Mouse (Mus musculus): ENCODE data around the gene Cel. TPM values are rescaled to one million over a fixed set of nuclear protein-coding genes. Genes with fewer than 3 reads are reported as not detected.

The Cel gene
- polyA plus RNA-seq, 2 experiments = 0.06 TPM; not detected in 1

- Histone ChIP-seq H3K27ac (replicated peaks; ENCODE audit: low read depth, low read length) (no peak overlapping the region), H3K4me3 (replicated peaks; ENCODE audit: low read length) (no peak overlapping the region), H3K4me2 (replicated peaks; ENCODE audit: low read depth, low read length, severe bottlenecking) (no peak overlapping the region), H3K36me3 (ENCODE audit: control insufficient read depth, insufficient read depth, low read length) (no peaks in the 10 kb centered on the region), H3K9me3 (ENCODE audit: control insufficient read depth, low read length) (no peaks in the 10 kb centered on the region), H3K4me1 (ENCODE audit: control insufficient read depth, insufficient read depth, low read length) (no peaks in the 10 kb centered on the region), H3K9ac (ENCODE audit: low read depth, low read length, severe bottlenecking) (no peak overlapping the region), H3K27me3 (ENCODE audit: control insufficient read depth, insufficient read depth, low read length) (no peaks in the 10 kb centered on the region)
- WGBS = 82% methylated on average over 7 of the region's 7 CpGs
- ATAC-seq (ENCODE audit: low FRiP score, low read depth) (no peak), DNase-seq (ENCODE audit: low spot score) (no peak)
- no peak for TF ChIP-seq POLR2A (IDR thresholded peaks at IDR 0.05; ENCODE audit: borderline replicate concordance, extremely low read depth, insufficient read depth, insufficient read length)
These were observed 32.8 kb upstream of the Cel start for GRCm38 (mm10) chr2:28596021-28596420.

- Histone ChIP-seq H3K27ac (replicated peaks; ENCODE audit: low read depth, low read length) (no peak overlapping the region), H3K27me3 (ENCODE audit: control insufficient read depth, insufficient read depth, low read length) (no peaks in the 10 kb centered on the region), H3K4me3 (replicated peaks; ENCODE audit: low read length) (no peak overlapping the region), H3K4me2 (replicated peaks; ENCODE audit: low read depth, low read length, severe bottlenecking) (no peak overlapping the region), H3K4me1 (ENCODE audit: control insufficient read depth, insufficient read depth, low read length) (no peaks in the 10 kb centered on the region), H3K36me3 (ENCODE audit: control insufficient read depth, insufficient read depth, low read length) (no peaks in the 10 kb centered on the region), H3K9ac (ENCODE audit: low read depth, low read length, severe bottlenecking) (no peak overlapping the region), H3K9me3 (ENCODE audit: control insufficient read depth, low read length) (no peaks in the 10 kb centered on the region)
- no peak for ATAC-seq (ENCODE audit: low FRiP score, low read depth)
- no peak for TF ChIP-seq POLR2A (IDR thresholded peaks at IDR 0.05; ENCODE audit: borderline replicate concordance, extremely low read depth, insufficient read depth, insufficient read length)
- DNase-seq (ENCODE audit: low spot score) = no peak
- 11% methylated on average over 15 of the region's 15 CpGs for WGBS
These were observed 29.6 kb upstream of the Cel start for GRCm38 (mm10) chr2:28592809-28593208.

- WGBS = 73% methylated on average over 2 of the region's 2 CpGs
- DNase-seq (ENCODE audit: low spot score) = no peak
- TF ChIP-seq POLR2A (IDR thresholded peaks at IDR 0.05; ENCODE audit: borderline replicate concordance, extremely low read depth, insufficient read depth, insufficient read length) = no peak
These were observed 28.3 kb upstream of the Cel start for GRCm38 (mm10) chr2:28591479-28591878.

GRCm38 (mm10) chr2:28588574-28588973 lies 25.4 kb upstream of the Cel start:
- H3K4me2 ChIP-seq (replicated peaks; ENCODE audit: low read depth, low read length, severe bottlenecking) = no peak overlapping the region
- no peaks in the 10 kb centered on the region for H3K9me3 ChIP-seq (ENCODE audit: control insufficient read depth, low read length)
- DNase-seq (ENCODE audit: low spot score) (no peak), ATAC-seq (ENCODE audit: low FRiP score, low read depth) (no peak)
- H3K27ac ChIP-seq (replicated peaks; ENCODE audit: low read depth, low read length) = no peak overlapping the region
- H3K27me3 ChIP-seq (ENCODE audit: control insufficient read depth, insufficient read depth, low read length) = no peaks in the 10 kb centered on the region
- no peak overlapping the region for H3K4me3 ChIP-seq (replicated peaks; ENCODE audit: low read length)
- no peak for TF ChIP-seq POLR2A (IDR thresholded peaks at IDR 0.05; ENCODE audit: borderline replicate concordance, extremely low read depth, insufficient read depth, insufficient read length)
- WGBS = 31% methylated on average over 1 of the region's 1 CpGs
- H3K4me1 ChIP-seq (ENCODE audit: control insufficient read depth, insufficient read depth, low read length) = no peaks in the 10 kb centered on the region
- no peak overlapping the region for H3K9ac ChIP-seq (ENCODE audit: low read depth, low read length, severe bottlenecking)
- H3K36me3 ChIP-seq (ENCODE audit: control insufficient read depth, insufficient read depth, low read length) = no peaks in the 10 kb centered on the region

More at GRCm38 (mm10) chr2:28591479-28591878, 28.3 kb upstream of the Cel start:
- ATAC-seq (ENCODE audit: low FRiP score, low read depth) = no peak
- Histone ChIP-seq H3K36me3 (ENCODE audit: control insufficient read depth, insufficient read depth, low read length) (no peaks in the 10 kb centered on the region), H3K9me3 (ENCODE audit: control insufficient read depth, low read length) (no peaks in the 10 kb centered on the region), H3K4me1 (ENCODE audit: control insufficient read depth, insufficient read depth, low read length) (no peaks in the 10 kb centered on the region), H3K4me3 (replicated peaks; ENCODE audit: low read length) (no peak overlapping the region), H3K4me2 (replicated peaks; ENCODE audit: low read depth, low read length, severe bottlenecking) (no peak overlapping the region), H3K27ac (replicated peaks; ENCODE audit: low read depth, low read length) (no peak overlapping the region), H3K27me3 (ENCODE audit: control insufficient read depth, insufficient read depth, low read length) (no peaks in the 10 kb centered on the region), H3K9ac (ENCODE audit: low read depth, low read length, severe bottlenecking) (no peak overlapping the region)

GRCm38 (mm10) chr2:28585730-28586129 lies 22.5 kb upstream of the Cel start:
- no peak overlapping the region for H3K9ac ChIP-seq (ENCODE audit: low read depth, low read length, severe bottlenecking)
- no peaks in the 10 kb centered on the region for H3K27me3 ChIP-seq (ENCODE audit: control insufficient read depth, insufficient read depth, low read length)
- TF ChIP-seq POLR2A (IDR thresholded peaks at IDR 0.05; ENCODE audit: borderline replicate concordance, extremely low read depth, insufficient read depth, insufficient read length) = no peak
- peaks cover 6% of the 10 kb centered on the region; the same call in 1 of the 2 replicates for H3K36me3 ChIP-seq (ENCODE audit: control insufficient read depth, insufficient read depth, low read length)
- no peak overlapping the region for H3K4me3 ChIP-seq (replicated peaks; ENCODE audit: low read length)
- ATAC-seq (ENCODE audit: low FRiP score, low read depth) (no peak), DNase-seq (ENCODE audit: low spot score) (no peak)
- H3K4me2 ChIP-seq (replicated peaks; ENCODE audit: low read depth, low read length, severe bottlenecking) = no peak overlapping the region
- 41% methylated on average over 2 of the region's 2 CpGs for WGBS
- H3K27ac ChIP-seq (replicated peaks; ENCODE audit: low read depth, low read length) = no peak overlapping the region
- no peaks in the 10 kb centered on the region for H3K9me3 ChIP-seq (ENCODE audit: control insufficient read depth, low read length)
- H3K4me1 ChIP-seq (ENCODE audit: control insufficient read depth, insufficient read depth, low read length) = peaks cover 7% of the 10 kb centered on the region; the same call in 1 of the 2 replicates

All from limb, embryonic 14.5 days (tissue).